Mouse (Mus musculus): ENCODE data around the gene Nt5c2. TPM values are rescaled to one million over a fixed set of nuclear protein-coding genes. Genes with fewer than 3 reads are reported as not detected.

Nt5c2 gene
- polyA plus RNA-seq, 1 experiment, result 46.7 TPM

- Histone ChIP-seq H3K4me3 (ENCODE audit: insufficient read depth, low read length) (0 out of 2 replicates have a peak overlapping the region, but pooled peaks have one; percentile 11), H3K27ac (ENCODE audit: insufficient read depth, low read length) (no peak overlapping the region), H3K4me1 (ENCODE audit: control insufficient read depth, insufficient read depth, low read length) (peaks cover 4% of the 10 kb centered on the region)
- TF ChIP-seq CTCF (IDR thresholded peaks at IDR 0.05; ENCODE audit: extremely low read depth, insufficient read depth, low read length), result no peak
- TF ChIP-seq POLR2A (IDR thresholded peaks at IDR 0.05; ENCODE audit: extremely low read depth, insufficient read depth, low read length), result no peak
Observed at GRCm38 (mm10) chr19:47019326-47019725, 4.4 kb upstream of the Nt5c2 start.

GRCm38 (mm10) chr19:47018330-47018729 lies 3.4 kb upstream of the Nt5c2 start:
- TF ChIP-seq POLR2A (IDR thresholded peaks at IDR 0.05; ENCODE audit: extremely low read depth, insufficient read depth, low read length) (no peak), CTCF (IDR thresholded peaks at IDR 0.05; ENCODE audit: extremely low read depth, insufficient read depth, low read length) (no peak)
- Histone ChIP-seq H3K4me3 (ENCODE audit: insufficient read depth, low read length) (peak overlapping the region; percentile 96), H3K4me1 (ENCODE audit: control insufficient read depth, insufficient read depth, low read length) (peaks cover 4% of the 10 kb centered on the region), H3K27ac (ENCODE audit: insufficient read depth, low read length) (no peak overlapping the region)

GRCm38 (mm10) chr19:47017831-47018230 lies 2.9 kb upstream of the Nt5c2 start:
- H3K4me1 ChIP-seq (ENCODE audit: control insufficient read depth, insufficient read depth, low read length), result peaks cover 4% of the 10 kb centered on the region
- H3K27ac ChIP-seq (ENCODE audit: insufficient read depth, low read length), result no peak overlapping the region
- TF ChIP-seq POLR2A (IDR thresholded peaks at IDR 0.05; ENCODE audit: extremely low read depth, insufficient read depth, low read length) (no peak), CTCF (IDR thresholded peaks at IDR 0.05; ENCODE audit: extremely low read depth, insufficient read depth, low read length) (no peak)
- peak overlapping the region; percentile 96 for H3K4me3 ChIP-seq (ENCODE audit: insufficient read depth, low read length)

- H3K4me1 ChIP-seq (ENCODE audit: control insufficient read depth, insufficient read depth, low read length), result peaks cover 4% of the 10 kb centered on the region
- peak overlapping the region; percentile 96 for H3K4me3 ChIP-seq (ENCODE audit: insufficient read depth, low read length)
- H3K27ac ChIP-seq (ENCODE audit: insufficient read depth, low read length), result no peak overlapping the region
- TF ChIP-seq POLR2A (IDR thresholded peaks at IDR 0.05; ENCODE audit: extremely low read depth, insufficient read depth, low read length) (no peak), CTCF (IDR thresholded peaks at IDR 0.05; ENCODE audit: extremely low read depth, insufficient read depth, low read length) (no peak)
Observed at GRCm38 (mm10) chr19:47016487-47016886, 1.5 kb upstream of the Nt5c2 start.

- Histone ChIP-seq H3K4me1 (ENCODE audit: control insufficient read depth, insufficient read depth, low read length) (peaks cover 4% of the 10 kb centered on the region), H3K4me3 (ENCODE audit: insufficient read depth, low read length) (peak overlapping the region; percentile 96), H3K27ac (ENCODE audit: insufficient read depth, low read length) (peak overlapping the region; percentile 74; the same call in 1 of the 2 replicates)
- TF ChIP-seq POLR2A (IDR thresholded peaks at IDR 0.05; ENCODE audit: extremely low read depth, insufficient read depth, low read length) (no peak), CTCF (IDR thresholded peaks at IDR 0.05; ENCODE audit: extremely low read depth, insufficient read depth, low read length) (no peak)
Observed at GRCm38 (mm10) chr19:47015965-47016364, 1.0 kb upstream of the Nt5c2 start.

GRCm38 (mm10) chr19:47015396-47015795 lies 443 bp upstream of the Nt5c2 start:
- Histone ChIP-seq H3K4me1 (ENCODE audit: control insufficient read depth, insufficient read depth, low read length) (peaks cover 4% of the 10 kb centered on the region), H3K27ac (ENCODE audit: insufficient read depth, low read length) (peak overlapping the region; percentile 74), H3K4me3 (ENCODE audit: insufficient read depth, low read length) (peak overlapping the region; percentile 96)
- TF ChIP-seq CTCF (IDR thresholded peaks at IDR 0.05; ENCODE audit: extremely low read depth, insufficient read depth, low read length), result no peak
- no peak for TF ChIP-seq POLR2A (IDR thresholded peaks at IDR 0.05; ENCODE audit: extremely low read depth, insufficient read depth, low read length)

GRCm38 (mm10) chr19:47014159-47014446 lies 850 bp downstream of the Nt5c2 start:
- Histone ChIP-seq H3K27ac (ENCODE audit: insufficient read depth, low read length) (peak overlapping the region; percentile 80), H3K4me1 (ENCODE audit: control insufficient read depth, insufficient read depth, low read length) (peaks cover 2% of the 10 kb centered on the region), H3K4me3 (ENCODE audit: insufficient read depth, low read length) (peak overlapping the region; percentile 96)
- TF ChIP-seq CTCF (IDR thresholded peaks at IDR 0.05; ENCODE audit: extremely low read depth, insufficient read depth, low read length) (no peak), POLR2A (IDR thresholded peaks at IDR 0.05; ENCODE audit: extremely low read depth, insufficient read depth, low read length) (no peak)

- Histone ChIP-seq H3K27ac (ENCODE audit: insufficient read depth, low read length) (no peak overlapping the region), H3K4me3 (ENCODE audit: insufficient read depth, low read length) (peak overlapping the region; percentile 96), H3K4me1 (ENCODE audit: control insufficient read depth, insufficient read depth, low read length) (no peaks in the 10 kb centered on the region; the same call in 1 of the 2 replicates)
- TF ChIP-seq CTCF (IDR thresholded peaks at IDR 0.05; ENCODE audit: extremely low read depth, insufficient read depth, low read length), result no peak
- TF ChIP-seq POLR2A (IDR thresholded peaks at IDR 0.05; ENCODE audit: extremely low read depth, insufficient read depth, low read length), result no peak
Observed at GRCm38 (mm10) chr19:47013340-47014158, 1.4 kb downstream of the Nt5c2 start.

GRCm38 (mm10) chr19:47012521-47013130 lies 2.3 kb downstream of the Nt5c2 start:
- Histone ChIP-seq H3K4me1 (ENCODE audit: control insufficient read depth, insufficient read depth, low read length) (no peaks in the 10 kb centered on the region; the same call in 1 of the 2 replicates), H3K4me3 (ENCODE audit: insufficient read depth, low read length) (no peak overlapping the region; the same call in 1 of the 2 replicates), H3K27ac (ENCODE audit: insufficient read depth, low read length) (no peak overlapping the region)
- TF ChIP-seq CTCF (IDR thresholded peaks at IDR 0.05; ENCODE audit: extremely low read depth, insufficient read depth, low read length) (no peak), POLR2A (IDR thresholded peaks at IDR 0.05; ENCODE audit: extremely low read depth, insufficient read depth, low read length) (no peak)

- Histone ChIP-seq H3K4me3 (ENCODE audit: insufficient read depth, low read length) (no peak overlapping the region), H3K27ac (ENCODE audit: insufficient read depth, low read length) (no peak overlapping the region), H3K4me1 (ENCODE audit: control insufficient read depth, insufficient read depth, low read length) (no peaks in the 10 kb centered on the region; the same call in 1 of the 2 replicates)
- TF ChIP-seq CTCF (IDR thresholded peaks at IDR 0.05; ENCODE audit: extremely low read depth, insufficient read depth, low read length) (no peak), POLR2A (IDR thresholded peaks at IDR 0.05; ENCODE audit: extremely low read depth, insufficient read depth, low read length) (no peak)
Observed at GRCm38 (mm10) chr19:47009943-47010342, 5.0 kb downstream of the Nt5c2 start.
